Mouse (Mus musculus) cortical plate, adult 2 months (tissue): Measurements from ENCODE around the gene Cetn3.

Experiments
- CTCF ChIP-seq: fragments of 200-500 bp; IDR thresholded peaks from 2 replicates; pipeline ENCODE4 v1.5.1; 2011; ENCODE audit warnings: mild to moderate bottlenecking, control low read depth, low read length; ENCODE audit not compliant: insufficient read depth; ENCODE audit errors: extremely low read depth
- POLR2A ChIP-seq: fragments of 200-500 bp; IDR thresholded peaks from 2 replicates; pipeline ENCODE4 v1.6.1; 2011; ENCODE audit warnings: mild to moderate bottlenecking, low read length, control low read depth; ENCODE audit not compliant: insufficient read depth; ENCODE audit errors: extremely low read depth

GRCm38 (mm10) chr13:81757058-81757660 is 25.7 kb upstream of the Cetn3 start:
- TF ChIP-seq CTCF (no peak), POLR2A (no peak)
